Mouse (Mus musculus) erythroblast, embryonic 14.5 days (primary cell): ENCODE measurements around the gene Foxp1.

Experiments
- GATA1 ChIP-seq: IDR thresholded peaks from 2 replicates; pipeline ENCODE4 v1.6.1; 2012; ENCODE audit warnings: low read length, inconsistent platforms, mixed read lengths
- TAL1 ChIP-seq: IDR thresholded peaks from 3 replicates; pipeline ENCODE4 v1.6.1; 2012; ENCODE audit warnings: low read length, inconsistent platforms, mixed read lengths

DNA sequence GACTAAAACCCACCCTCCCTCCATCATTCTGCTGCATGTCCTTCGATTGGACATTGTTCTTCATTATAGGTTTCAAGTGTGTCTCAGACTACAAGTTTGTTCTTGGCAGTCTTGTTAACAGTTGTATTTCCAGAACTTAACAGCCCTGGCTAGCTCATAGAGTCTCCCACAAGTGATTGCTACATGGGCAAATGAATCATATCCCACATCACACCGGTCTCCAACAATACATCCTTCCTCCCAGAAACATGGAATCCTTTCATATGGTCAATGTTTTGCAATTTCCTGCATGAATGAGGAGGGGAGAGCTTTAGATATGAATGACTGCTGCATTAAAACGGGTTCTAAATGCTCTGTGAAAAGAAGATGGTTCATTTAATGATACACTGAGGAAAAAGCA, 178.7 kb downstream of the Foxp1 start:
- no peak for TF ChIP-seq GATA1
- no peak for TF ChIP-seq TAL1
